11 mouse cellular contexts compared by ENCODE assay signal in the genomic region with DNA sequence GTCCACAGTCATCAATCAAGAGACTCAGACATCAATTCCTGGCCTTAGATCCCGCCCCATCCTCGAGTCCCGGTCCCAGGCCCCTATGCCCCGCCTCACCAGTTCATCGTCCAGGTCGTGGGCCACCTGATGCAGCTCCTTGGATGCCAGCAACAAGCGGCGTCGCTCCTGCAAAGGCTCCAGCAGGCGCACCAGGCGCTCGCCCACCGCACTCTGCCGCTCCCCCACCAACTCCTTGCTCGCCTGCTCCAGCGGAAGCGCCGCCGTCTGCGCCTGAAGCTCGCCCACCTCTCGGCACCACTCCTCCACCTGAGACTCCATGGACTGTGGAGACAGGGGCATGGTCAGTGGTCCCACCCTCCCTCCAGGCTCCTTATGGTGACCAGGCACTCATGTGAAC. TPM values are rescaled to one million over a fixed set of nuclear protein-coding genes. Genes with fewer than 3 reads are reported as not detected.
A peak's percentile ranks its signal among the peaks of the same experiment; 100 is the strongest.
DNase-seq lines count a peak whose midpoint lies in the region; ATAC-seq lines count a peak whose summit lies in the region.
"Had no signal": no experiment of that assay in that cellular context is flagged by ENCODE, and none has a peak within 500 bp of the region (broad histone marks: within the 10 kb centered on the region; RNA-seq: fewer than 3 reads in every experiment).

No protein-coding gene starts in this region.

- no peaks in the 10 kb centered on the region; the same call in 1 of the 2 replicates for H3K9me3 ChIP-seq in embryonic facial prominence, embryonic 11.5 days (replicated peaks; ENCODE audit: control insufficient read depth, low read length)
- peaks cover 6% of the 10 kb centered on the region; the same call in 1 of the 2 replicates for H3K9me3 ChIP-seq in limb, embryonic 12.5 days

- peak overlapping the region; percentile 4; the same call in 1 of the 2 replicates for H3K9ac ChIP-seq in embryonic facial prominence, embryonic 11.5 days (replicated peaks; ENCODE audit: low read length)
- H3K9ac ChIP-seq in limb, embryonic 12.5 days (replicated peaks) = no peak overlapping the region; the same call in 1 of the 2 replicates

- DNase-seq in layer of hippocampus, adult 9-11 months = peak; percentile 73
- no peak for DNase-seq in layer of hippocampus, adult 11-12 months (ENCODE audit: low spot score)
- DNase-seq in ES-CJ7 (ENCODE audit: low read depth, low spot score) = peak; percentile 36
- no peak for DNase-seq in embryonic facial prominence, embryonic 11.5 days (ENCODE audit: low spot score)
- no peak for DNase-seq in T-cell, adult 2 months (ENCODE audit: low spot score)
- DNase-seq in heart, adult 18-20 months = no peak
- DNase-seq: adrenal gland, postnatal 25 days; lung, adult 18-20 months had no signal

- no peaks in the 10 kb centered on the region for H3K36me3 ChIP-seq in embryonic facial prominence, embryonic 11.5 days (replicated peaks; ENCODE audit: control insufficient read depth, insufficient read depth, low read depth, low read length)
- no peaks in the 10 kb centered on the region for H3K36me3 ChIP-seq in limb, embryonic 12.5 days

- H3K4me3 ChIP-seq in embryonic facial prominence, embryonic 11.5 days (ENCODE audit: low read depth, low read length) = no peak overlapping the region
- H3K4me3 ChIP-seq in limb, embryonic 12.5 days (replicated peaks) = peak overlapping the region; percentile 20; the same call in 1 of the 2 replicates

- peaks cover 53% of the 10 kb centered on the region for H3K27me3 ChIP-seq in embryonic facial prominence, embryonic 11.5 days (ENCODE audit: control insufficient read depth, insufficient read depth, low read length)
- H3K27me3 ChIP-seq in limb, embryonic 12.5 days = peaks cover 88% of the 10 kb centered on the region

- H3K27ac ChIP-seq in embryonic facial prominence, embryonic 11.5 days (replicated peaks; ENCODE audit: low read depth, low read length) = no peak overlapping the region
- no peak overlapping the region for H3K27ac ChIP-seq in limb, embryonic 12.5 days

- no peak overlapping the region for H3K4me2 ChIP-seq in embryonic facial prominence, embryonic 11.5 days (ENCODE audit: low read depth, low read length)
- peak overlapping the region; percentile 34 for H3K4me2 ChIP-seq in limb, embryonic 12.5 days

- ATAC-seq in embryonic facial prominence, embryonic 11.5 days (replicated peaks; ENCODE audit: insufficient number of reproducible peaks, low FRiP score, low TSS enrichment, low read depth) = no peak
- ATAC-seq in limb, embryonic 12.5 days (ENCODE audit: insufficient number of reproducible peaks, insufficient read depth, low FRiP score, low TSS enrichment, low read depth) = no peak

- H3K4me1 ChIP-seq in embryonic facial prominence, embryonic 11.5 days (ENCODE audit: control insufficient read depth, insufficient read depth, low read length) = no peaks in the 10 kb centered on the region; the same call in 1 of the 2 replicates
- H3K4me1 ChIP-seq in limb, embryonic 12.5 days (replicated peaks) = 0 out of 2 replicates have a peak, but pooled peaks cover 8% of the 10 kb centered on the region

- WGBS in embryonic facial prominence, embryonic 11.5 days = 2% methylated on average over 22 of the region's 22 CpGs
- 2% methylated on average over 22 of the region's 22 CpGs for WGBS in limb, embryonic 12.5 days

RNA-seq across cellular contexts. Expression of gene Gm20479, which starts 18.1 kb away (rescaled TPM):
- polyA plus RNA-seq in embryonic facial prominence, embryonic 11.5 days (2014; fragmentation: Nextera tagmentation; extraction: Ambion mirVana) = 0.45 TPM in 1 of 2 replicates, not detected in the other
- 0.42 TPM in 1 of 2 replicates, not detected in the other for polyA plus RNA-seq in limb, embryonic 12.5 days (2016; fragmentation: Nextera tagmentation; extraction: Ambion mirVana)
- not detected for total RNA-seq in heart, adult 18-20 months (2021)
- total RNA-seq: layer of hippocampus, postnatal 36 days had no signal
- polyA plus RNA-seq: heart, embryonic 16.5 days had no signal

RNA-seq across cellular contexts. Expression of gene Shkbp1, which starts 19.5 kb away (rescaled TPM):
- 50.2 and 57.5 TPM in 2 replicates for polyA plus RNA-seq in embryonic facial prominence, embryonic 11.5 days (2014; fragmentation: Nextera tagmentation; extraction: Ambion mirVana)
- polyA plus RNA-seq in limb, embryonic 12.5 days (2016; fragmentation: Nextera tagmentation; extraction: Ambion mirVana) = 59.5 and 59.9 TPM in 2 replicates
- total RNA-seq in heart, adult 18-20 months (2021) = 1 to 10 TPM; 5.6 to 6.3 TPM

RNA-seq across cellular contexts. Expression of gene Ltbp4, which starts 37.8 kb away (rescaled TPM):
- 6.3 and 6.6 TPM in 2 replicates for polyA plus RNA-seq in embryonic facial prominence, embryonic 11.5 days (2014; fragmentation: Nextera tagmentation; extraction: Ambion mirVana)
- 15.2 and 15.8 TPM in 2 replicates for polyA plus RNA-seq in limb, embryonic 12.5 days (2016; fragmentation: Nextera tagmentation; extraction: Ambion mirVana)
- 100 to 1,000 TPM; 185 to 206 TPM for total RNA-seq in heart, adult 18-20 months (2021)

Comparison
In these comparisons a context has a peak if more than half of its experiments do, and no peak if none do; other contexts are left out.
1. DNase-seq: peak in layer of hippocampus, adult 9-11 months (single experiment) and ES-CJ7 (single experiment); none in layer of hippocampus, adult 11-12 months (single experiment), embryonic facial prominence, embryonic 11.5 days (single experiment), T-cell, adult 2 months (single experiment) and heart, adult 18-20 months (0 of 2).